Mouse (Mus musculus) kidney, postnatal 36 days (tissue): Measurements from ENCODE around the gene 4933415A04Rik.
A peak's percentile ranks its signal among the peaks of the same experiment; 100 is the strongest.

Experiments
- DNase-seq, 2 experiments: peaks; one replicate each; pipeline ENCODE4 v3.0.0; 2021 to 2022; ENCODE audit warnings: mixed read lengths in 2 of 2

Gene 4933415A04Rik

DNA sequence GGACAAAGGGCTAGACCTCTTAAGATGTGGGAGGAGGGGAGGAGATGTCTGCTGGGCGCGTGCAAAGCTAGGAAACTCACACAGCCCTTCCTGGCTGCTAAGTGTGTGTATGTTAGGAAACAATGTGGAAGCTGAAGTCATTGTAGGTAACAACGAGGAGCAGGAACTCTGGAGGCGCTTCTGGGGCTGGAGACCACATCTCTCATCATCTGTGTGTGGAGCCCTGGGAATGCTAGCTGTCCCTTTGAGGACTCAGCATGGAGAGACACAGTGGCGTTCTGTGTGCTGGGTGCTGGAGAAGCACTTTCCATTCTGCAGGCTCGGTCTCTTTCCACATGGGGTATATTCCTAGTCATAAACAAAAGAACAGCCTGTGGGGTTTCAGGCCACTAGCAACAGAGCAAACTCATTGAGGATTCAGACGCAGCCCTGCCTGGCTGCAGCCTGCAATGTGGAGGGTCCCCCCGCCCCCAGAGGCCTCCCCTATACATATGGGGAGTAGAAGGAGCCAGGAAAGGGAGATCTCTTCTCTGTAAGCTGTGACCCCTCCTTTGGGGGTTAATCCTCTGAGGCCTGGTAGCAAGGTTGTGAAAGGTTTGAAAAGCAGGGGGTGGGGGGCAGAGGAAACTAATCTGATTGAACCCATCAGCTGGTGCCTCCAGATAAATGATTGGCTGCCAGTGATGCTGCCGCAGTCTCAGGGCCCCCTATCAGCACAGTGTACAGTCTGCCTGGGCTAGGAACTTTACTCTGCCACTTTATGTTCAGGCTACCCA is 11.3 kb upstream of the 4933415A04Rik start:
- no peak for DNase-seq

- no peak for DNase-seq
Observed at GRCm38 (mm10) chr11:43577713-43578478, 8.9 kb upstream of the 4933415A04Rik start.

GRCm38 (mm10) chr11:43585211-43586005 is 1.4 kb upstream of the 4933415A04Rik start:
- no peak for DNase-seq

GRCm38 (mm10) chr11:43589530-43590072 is 2.8 kb downstream of the 4933415A04Rik start:
- no peak for DNase-seq

GRCm38 (mm10) chr11:43601440-43601839 is 14.6 kb downstream of the 4933415A04Rik start, which contains the start of gene Fabp6:
Gene Fabp6, minus strand, starts transcription at chr11:43601540.
- no peak for DNase-seq

- no peak for DNase-seq
Observed at GRCm38 (mm10) chr11:43604207-43604606, 17.4 kb downstream of the 4933415A04Rik start.

- no peak for DNase-seq
Observed at GRCm38 (mm10) chr11:43604891-43605290, 18.1 kb downstream of the 4933415A04Rik start.

DNA sequence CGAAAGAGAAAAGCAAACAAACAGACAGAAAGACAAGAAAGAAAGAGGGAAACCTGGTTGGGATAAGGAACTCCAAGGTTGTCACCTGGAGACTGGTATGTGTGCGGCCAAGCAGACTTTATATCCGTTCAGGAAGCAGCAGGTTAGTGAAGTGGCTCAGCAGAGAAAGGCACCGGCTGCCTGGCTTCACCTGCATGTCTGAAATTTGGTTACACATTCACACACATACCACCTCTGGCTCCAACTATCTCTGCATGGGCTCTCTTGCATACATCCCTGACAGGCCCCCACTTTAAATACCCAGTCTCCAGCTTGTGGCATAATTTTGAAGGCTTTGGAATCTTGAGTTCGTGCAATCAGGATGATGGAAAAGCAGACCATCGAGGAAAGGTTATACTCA is 19.0 kb downstream of the 4933415A04Rik start:
- DNase-seq = no peak

GRCm38 (mm10) chr11:43608440-43608839 is 21.6 kb downstream of the 4933415A04Rik start:
- DNase-seq = no peak

GRCm38 (mm10) chr11:43610006-43610661 is 23.3 kb downstream of the 4933415A04Rik start:
- no peak for DNase-seq

GRCm38 (mm10) chr11:43610662-43611033 is 23.8 kb downstream of the 4933415A04Rik start:
- DNase-seq = no peak

GRCm38 (mm10) chr11:43612834-43613488 is 26.1 kb downstream of the 4933415A04Rik start:
- peak; percentile 81 to 93 for DNase-seq

- DNase-seq = no peak
Observed at GRCm38 (mm10) chr11:43617924-43618323, 31.1 kb downstream of the 4933415A04Rik start.

DNA sequence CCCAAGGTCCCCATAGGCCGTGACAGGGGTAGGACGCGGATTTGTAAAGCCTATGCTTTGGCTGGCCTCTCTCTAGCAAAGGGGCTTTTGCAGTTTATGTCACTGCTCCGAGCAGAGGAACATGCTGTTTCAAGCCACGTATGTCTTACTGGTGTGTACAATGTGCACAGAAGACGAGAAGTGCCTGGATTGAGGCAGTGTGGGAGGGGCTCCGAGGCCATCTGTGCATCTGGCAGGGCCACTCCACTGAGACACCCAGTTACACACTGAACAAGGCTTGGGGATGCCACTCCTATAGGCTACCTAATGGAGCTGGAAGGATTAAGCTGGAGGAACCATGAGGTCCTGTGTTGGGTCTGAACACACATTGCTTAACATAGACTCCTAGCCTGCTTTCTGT is 31.6 kb downstream of the 4933415A04Rik start:
- no peak for DNase-seq

GRCm38 (mm10) chr11:43621769-43622168 is 34.9 kb downstream of the 4933415A04Rik start:
- DNase-seq = peak; percentile 70 to 77

DNA sequence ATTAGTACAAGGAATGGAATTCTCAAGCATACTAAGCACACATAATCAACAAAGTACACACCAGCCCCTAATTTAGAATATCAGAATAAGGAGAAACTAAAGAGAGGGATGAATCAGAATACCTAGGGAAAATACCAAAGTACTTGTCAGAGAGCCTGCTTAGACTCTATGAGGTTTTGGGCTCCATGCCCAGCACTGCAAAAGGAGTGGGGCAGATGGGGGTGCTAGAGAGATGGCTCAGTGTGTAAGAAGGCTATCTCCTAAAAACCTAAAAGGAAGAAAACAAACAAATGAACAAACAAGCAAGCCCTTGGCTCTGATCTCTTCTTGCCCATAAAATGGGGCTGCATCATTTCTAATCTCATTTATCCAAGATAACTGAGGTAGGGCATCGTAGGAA is 37.5 kb downstream of the 4933415A04Rik start:
- peak in 1 of 2 experiments; percentile 58 for DNase-seq

- DNase-seq = peak; percentile 89 to 90
Observed at GRCm38 (mm10) chr11:43626300-43626926, 39.6 kb downstream of the 4933415A04Rik start.

- DNase-seq = no peak
Observed at GRCm38 (mm10) chr11:43626927-43627645, 40.2 kb downstream of the 4933415A04Rik start.

- no peak for DNase-seq
Observed at GRCm38 (mm10) chr11:43631645-43632044, 44.8 kb downstream of the 4933415A04Rik start.

DNA sequence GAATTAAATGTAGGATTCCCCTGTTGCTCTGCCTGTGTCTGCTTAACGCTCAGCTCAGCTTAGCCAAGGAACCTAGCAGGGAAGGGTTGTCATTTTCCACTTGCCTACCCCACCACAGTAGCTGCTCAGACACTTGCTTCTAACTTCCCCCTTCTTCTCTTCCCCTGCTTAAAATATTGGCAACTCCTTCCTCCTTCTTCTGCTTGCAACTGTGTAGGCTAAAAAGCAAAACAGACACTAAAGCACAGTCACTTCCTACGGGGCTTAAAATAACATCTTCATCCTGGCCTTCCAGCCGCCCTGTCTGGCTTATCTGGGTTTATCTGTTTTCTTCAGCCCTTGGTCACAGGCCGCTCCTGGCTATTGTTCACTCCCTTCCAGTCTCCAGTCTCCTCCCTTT is 45.7 kb downstream of the 4933415A04Rik start:
- no peak for DNase-seq
